Mouse (Mus musculus): ENCODE measurements around the gene Dop1a. TPM values are rescaled to one million over a fixed set of nuclear protein-coding genes. Genes with fewer than 3 reads are reported as not detected.
A peak's percentile ranks its signal among the peaks of the same experiment; 100 is the strongest.

Gene Dop1a
- polyA plus RNA-seq, 1 experiment from 2014 or later, result 10.0 TPM

- no peaks in the 10 kb centered on the region for H3K27me3 ChIP-seq (replicated peaks; ENCODE audit: control insufficient read depth, insufficient read depth, low read length)
- no peak for ATAC-seq
- peak overlapping the region; percentile 88 for H3K27ac ChIP-seq (ENCODE audit: low read depth, low read length)
- peak overlapping the region; percentile 60; the same call in 1 of the 2 replicates for H3K9ac ChIP-seq (ENCODE audit: low read depth, low read length)
- no peaks in the 10 kb centered on the region for H3K9me3 ChIP-seq (ENCODE audit: control insufficient read depth)
- H3K4me1 ChIP-seq (replicated peaks; ENCODE audit: control insufficient read depth, insufficient read depth, low read length), result 0 out of 2 replicates have a peak, but pooled peaks cover 10% of the 10 kb centered on the region
- 6% methylated on average over 8 of the region's 8 CpGs for WGBS
- peak overlapping the region; percentile 62 for H3K4me3 ChIP-seq (ENCODE audit: low read depth, low read length)
- H3K4me2 ChIP-seq (replicated peaks; ENCODE audit: low read depth), result peak overlapping the region; percentile 100
- TF ChIP-seq CTCF (IDR thresholded peaks at IDR 0.05; ENCODE audit: low read depth), result peak; percentile 46
- H3K36me3 ChIP-seq (ENCODE audit: control insufficient read depth, insufficient read depth), result peaks cover 24% of the 10 kb centered on the region
Observed at GRCm38 (mm10) chr9:86570946-86571345, 104.0 kb downstream of the Dop1a start.

DNA sequence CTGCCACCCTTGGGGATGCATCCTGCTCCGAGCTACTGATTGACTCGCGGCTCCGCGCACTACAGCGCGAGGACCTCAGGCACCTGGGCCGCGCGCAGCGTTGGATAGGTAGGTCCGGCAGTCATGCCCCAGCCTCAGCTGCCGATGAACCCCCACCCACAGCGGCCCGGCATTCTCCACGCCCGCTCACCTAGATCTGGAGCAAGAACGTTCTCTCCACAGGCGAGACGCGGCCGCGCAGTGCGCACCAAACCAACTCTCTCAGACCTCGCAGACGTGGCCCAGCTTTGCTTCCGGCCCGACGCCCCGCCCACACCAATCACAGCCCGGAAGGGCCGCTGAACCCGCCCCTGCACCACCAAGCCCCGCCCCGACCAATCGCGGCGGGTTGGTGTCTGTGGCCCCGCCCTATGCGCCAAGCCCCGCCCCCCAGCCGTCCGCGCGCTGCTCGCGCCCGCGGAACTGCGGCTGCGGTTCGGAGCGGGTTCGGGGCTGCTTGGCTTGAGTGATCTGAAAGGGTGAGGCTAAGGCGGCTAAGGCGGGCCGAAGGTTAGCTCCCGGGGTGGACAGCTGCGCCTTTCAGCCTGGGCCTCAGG, 104.7 kb downstream of the Dop1a start, which contains the start of the genes Pgm3 and Rwdd2a:
Gene Pgm3 (minus strand): TSS at position 303 of the 596 bp plus-strand sequence.
Gene Rwdd2a (plus strand): TSS at position 452 of the 596 bp plus-strand sequence.
- WGBS, result under 1% methylated on average over 58 of the region's 59 CpGs

DNA sequence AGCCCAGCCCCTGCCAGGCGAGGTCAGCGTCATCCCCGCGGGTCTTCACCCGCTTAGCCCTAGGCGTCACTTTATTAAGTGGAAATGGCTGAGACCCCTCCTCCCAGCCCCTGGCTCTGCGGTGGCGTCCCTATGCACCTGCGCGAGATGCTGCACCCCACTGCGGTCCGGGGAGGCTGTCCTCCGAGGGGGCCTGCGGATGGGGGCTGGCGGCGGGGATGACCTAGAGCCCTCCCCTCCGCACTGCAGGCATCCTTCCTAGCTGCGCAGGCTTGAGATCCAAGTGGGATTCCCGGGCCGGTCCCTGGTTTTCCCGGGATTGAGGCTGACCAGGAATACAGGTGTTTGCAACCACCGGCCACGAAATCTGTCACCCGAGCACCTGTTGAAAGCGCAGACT, 105.2 kb downstream of the Dop1a start:
- H3K9me3 ChIP-seq (ENCODE audit: control insufficient read depth), result no peaks in the 10 kb centered on the region
- no peaks in the 10 kb centered on the region for H3K27me3 ChIP-seq (replicated peaks; ENCODE audit: control insufficient read depth, insufficient read depth, low read length)
- peak overlapping the region; percentile 62 for H3K4me3 ChIP-seq (ENCODE audit: low read depth, low read length)
- WGBS, result 2% methylated on average over 25 of the region's 25 CpGs
- TF ChIP-seq CTCF (IDR thresholded peaks at IDR 0.05; ENCODE audit: low read depth), result no peak
- ATAC-seq, result peak; percentile 8
- peak overlapping the region; percentile 64 for H3K9ac ChIP-seq (ENCODE audit: low read depth, low read length)
- H3K4me2 ChIP-seq (replicated peaks; ENCODE audit: low read depth), result peak overlapping the region; percentile 100
- no peak overlapping the region for H3K27ac ChIP-seq (ENCODE audit: low read depth, low read length)
- peaks cover 14% of the 10 kb centered on the region; the same call in 1 of the 2 replicates for H3K36me3 ChIP-seq (ENCODE audit: control insufficient read depth, insufficient read depth)
- H3K4me1 ChIP-seq (replicated peaks; ENCODE audit: control insufficient read depth, insufficient read depth, low read length), result 0 out of 2 replicates have a peak, but pooled peaks cover 10% of the 10 kb centered on the region

More for the DNA sequence above, 104.7 kb downstream of the Dop1a start, which contains the start of the genes Pgm3 and Rwdd2a:
- H3K4me3 ChIP-seq (ENCODE audit: low read depth, low read length), result peak within 1 kb of the TSS; percentile 62
- no peaks in the 10 kb centered on the region for H3K27me3 ChIP-seq (replicated peaks; ENCODE audit: control insufficient read depth, insufficient read depth, low read length)
- peaks cover 17% of the 10 kb centered on the region for H3K36me3 ChIP-seq (ENCODE audit: control insufficient read depth, insufficient read depth)
- H3K9me3 ChIP-seq (ENCODE audit: control insufficient read depth), result no peaks in the 10 kb centered on the region
- peak within 1 kb of the TSS; percentile 88 for H3K27ac ChIP-seq (ENCODE audit: low read depth, low read length)
- H3K4me2 ChIP-seq (replicated peaks; ENCODE audit: low read depth), result peak within 1 kb of the TSS; percentile 100
- peak; percentile 94 for ATAC-seq
- H3K9ac ChIP-seq (ENCODE audit: low read depth, low read length), result peak within 1 kb of the TSS; percentile 64
- TF ChIP-seq CTCF (IDR thresholded peaks at IDR 0.05; ENCODE audit: low read depth), result no peak
- 0 out of 2 replicates have a peak, but pooled peaks cover 10% of the 10 kb centered on the region for H3K4me1 ChIP-seq (replicated peaks; ENCODE audit: control insufficient read depth, insufficient read depth, low read length)

GRCm38 (mm10) chr9:86572636-86573291, 105.8 kb downstream of the Dop1a start:
- ATAC-seq, result no peak
- peak overlapping the region; percentile 62 for H3K4me3 ChIP-seq (ENCODE audit: low read depth, low read length)
- H3K4me1 ChIP-seq (replicated peaks; ENCODE audit: control insufficient read depth, insufficient read depth, low read length), result 0 out of 2 replicates have a peak, but pooled peaks cover 10% of the 10 kb centered on the region
- TF ChIP-seq CTCF (IDR thresholded peaks at IDR 0.05; ENCODE audit: low read depth), result peak; percentile 92
- no peak overlapping the region; the same call in 1 of the 2 replicates for H3K9ac ChIP-seq (ENCODE audit: low read depth, low read length)
- H3K4me2 ChIP-seq (replicated peaks; ENCODE audit: low read depth), result peak overlapping the region; percentile 100
- WGBS, result 11% methylated on average over 13 of the region's 13 CpGs
- H3K36me3 ChIP-seq (ENCODE audit: control insufficient read depth, insufficient read depth), result peaks cover 11% of the 10 kb centered on the region; the same call in 1 of the 2 replicates
- H3K27ac ChIP-seq (ENCODE audit: low read depth, low read length), result no peak overlapping the region
- no peaks in the 10 kb centered on the region for H3K27me3 ChIP-seq (replicated peaks; ENCODE audit: control insufficient read depth, insufficient read depth, low read length)
- H3K9me3 ChIP-seq (ENCODE audit: control insufficient read depth), result no peaks in the 10 kb centered on the region

DNA sequence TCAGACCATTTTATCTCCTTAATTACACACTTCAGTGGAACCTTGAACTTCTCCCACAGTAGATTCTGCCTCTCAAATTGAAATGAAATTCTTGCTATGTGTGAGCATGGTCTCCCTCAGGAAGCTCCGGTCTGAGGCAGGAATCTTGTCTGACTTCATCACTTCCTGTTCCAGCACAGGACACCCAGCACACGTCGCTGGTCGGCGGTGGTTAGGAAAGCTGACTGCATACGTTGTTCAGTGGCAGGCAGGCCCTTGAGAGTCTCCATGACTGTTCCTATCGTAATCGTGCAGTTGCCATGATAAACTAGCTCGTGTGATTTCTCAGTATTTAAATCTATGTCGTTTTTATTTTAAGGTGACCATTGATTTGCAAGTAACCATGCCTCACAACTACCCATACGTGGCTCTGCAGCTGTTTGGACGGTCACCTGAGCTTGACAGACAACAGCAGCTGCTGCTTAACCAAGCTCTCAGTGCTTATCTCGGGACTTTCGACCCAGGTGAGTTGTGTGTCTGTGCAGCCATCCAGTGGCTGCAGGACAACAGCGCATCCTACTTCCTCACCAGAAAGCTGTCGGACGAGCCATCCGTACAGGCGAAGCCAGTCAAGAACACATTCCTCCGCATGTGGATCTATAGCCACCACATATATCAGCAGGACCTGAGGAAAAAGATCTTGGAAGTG, 106.8 kb downstream of the Dop1a start:
- WGBS, result 64% methylated on average over 20 of the region's 20 CpGs
- H3K27me3 ChIP-seq (replicated peaks; ENCODE audit: control insufficient read depth, insufficient read depth, low read length), result no peaks in the 10 kb centered on the region
- peaks cover 5% of the 10 kb centered on the region; the same call in 1 of the 2 replicates for H3K36me3 ChIP-seq (ENCODE audit: control insufficient read depth, insufficient read depth)

More for the DNA sequence above, 106.8 kb downstream of the Dop1a start:
- no peak overlapping the region; the same call in 1 of the 2 replicates for H3K27ac ChIP-seq (ENCODE audit: low read depth, low read length)
- no peak overlapping the region for H3K4me3 ChIP-seq (ENCODE audit: low read depth, low read length)
- ATAC-seq, result no peak
- H3K9me3 ChIP-seq (ENCODE audit: control insufficient read depth), result no peaks in the 10 kb centered on the region
- no peak overlapping the region for H3K9ac ChIP-seq (ENCODE audit: low read depth, low read length)
- no peak overlapping the region for H3K4me2 ChIP-seq (replicated peaks; ENCODE audit: low read depth)
- TF ChIP-seq CTCF (IDR thresholded peaks at IDR 0.05; ENCODE audit: low read depth), result peak; percentile 63
- H3K4me1 ChIP-seq (replicated peaks; ENCODE audit: control insufficient read depth, insufficient read depth, low read length), result 0 out of 2 replicates have a peak, but pooled peaks cover 10% of the 10 kb centered on the region

All from intestine, postnatal 0 days (tissue).